Mouse (Mus musculus): Measurements from ENCODE around the gene Klri2. TPM values are rescaled to one million over a fixed set of nuclear protein-coding genes. Genes with fewer than 3 reads are reported as not detected.
"Not testable (repeated sequence)": the region's sequence is repeated elsewhere in the genome, so short reads cannot be mapped to it uniquely, and the experiment has no call there.

Gene Klri2
- polyA plus RNA-seq, 1 experiment from 2014 or later = not detected

DNA sequence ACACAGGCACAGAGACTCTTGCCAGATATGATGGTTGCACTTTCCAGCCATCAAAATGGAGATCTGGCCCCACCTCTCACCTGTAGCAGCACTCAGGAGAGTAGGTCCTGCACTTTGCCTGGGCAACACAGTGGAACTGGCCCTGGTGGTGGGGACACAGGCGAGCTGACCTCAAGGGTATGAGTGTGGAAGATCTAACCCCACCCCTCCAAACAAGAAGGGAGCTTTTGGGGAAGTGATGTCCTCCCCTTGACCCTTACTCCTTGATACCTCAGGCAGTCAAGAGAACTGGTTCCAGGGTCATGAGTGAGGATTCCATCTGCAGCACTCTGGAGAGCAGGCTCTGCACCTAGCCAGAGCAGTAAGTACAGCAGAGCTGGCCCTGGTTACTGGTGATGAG is 18.9 kb downstream of the Klri2 start:
- H3K27me3 ChIP-seq (ENCODE audit: insufficient read depth, low read length) = no peaks in the 10 kb centered on the region
- no peak for DNase-seq
- H3K9ac ChIP-seq = no peak overlapping the region
- no peak for ATAC-seq (ENCODE audit: insufficient read depth)
- H3K4me1 ChIP-seq (ENCODE audit: insufficient read depth) = no peaks in the 10 kb centered on the region
- H3K4me3 ChIP-seq (ENCODE audit: low read depth, low read length) = no peak overlapping the region
- TF ChIP-seq CTCF (IDR thresholded peaks at IDR 0.05; ENCODE audit: low read depth) = no peak
- H3K9me3 ChIP-seq (ENCODE audit: low read depth, low read length) = no peaks in the 10 kb centered on the region
- no peaks in the 10 kb centered on the region for H3K36me3 ChIP-seq (ENCODE audit: insufficient read depth)
- H3K4me2 ChIP-seq = no peak overlapping the region
- no peak overlapping the region for H3K27ac ChIP-seq (ENCODE audit: low read depth)
- WGBS = 45% methylated on average over 1 of the region's 1 CpGs

DNA sequence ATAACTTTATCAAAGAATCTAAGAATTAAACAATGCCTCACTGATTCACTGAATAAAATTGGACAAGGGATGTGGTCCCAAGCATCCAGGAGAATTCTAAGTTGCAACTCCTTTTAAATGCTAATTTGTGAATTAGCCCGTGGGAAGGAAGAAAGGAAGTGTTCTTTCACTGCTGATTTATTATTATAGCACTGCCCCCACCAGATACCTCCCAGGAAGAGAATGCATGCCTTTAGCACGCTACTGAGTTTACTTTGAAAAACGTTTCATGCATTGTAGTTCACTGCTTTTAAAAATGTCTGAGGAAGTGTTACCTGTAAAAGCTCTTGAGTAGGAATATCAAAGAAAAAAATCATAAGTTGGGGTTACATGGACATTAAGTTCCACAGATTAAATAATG is 19.8 kb downstream of the Klri2 start:
- 24% methylated on average over 3 of the region's 3 CpGs for WGBS
- no peaks in the 10 kb centered on the region for H3K4me1 ChIP-seq (ENCODE audit: insufficient read depth)
- H3K27me3 ChIP-seq (ENCODE audit: insufficient read depth, low read length) = no peaks in the 10 kb centered on the region
- no peak for TF ChIP-seq CTCF (IDR thresholded peaks at IDR 0.05; ENCODE audit: low read depth)
- DNase-seq (no peak), ATAC-seq (ENCODE audit: insufficient read depth) (no peak)
- no peaks in the 10 kb centered on the region for H3K9me3 ChIP-seq (ENCODE audit: low read depth, low read length)
- no peaks in the 10 kb centered on the region for H3K36me3 ChIP-seq (ENCODE audit: insufficient read depth)
- H3K9ac ChIP-seq = no peak overlapping the region
- no peak overlapping the region for H3K27ac ChIP-seq (ENCODE audit: low read depth)
- H3K4me2 ChIP-seq = no peak overlapping the region
- no peak overlapping the region for H3K4me3 ChIP-seq (ENCODE audit: low read depth, low read length)

DNA sequence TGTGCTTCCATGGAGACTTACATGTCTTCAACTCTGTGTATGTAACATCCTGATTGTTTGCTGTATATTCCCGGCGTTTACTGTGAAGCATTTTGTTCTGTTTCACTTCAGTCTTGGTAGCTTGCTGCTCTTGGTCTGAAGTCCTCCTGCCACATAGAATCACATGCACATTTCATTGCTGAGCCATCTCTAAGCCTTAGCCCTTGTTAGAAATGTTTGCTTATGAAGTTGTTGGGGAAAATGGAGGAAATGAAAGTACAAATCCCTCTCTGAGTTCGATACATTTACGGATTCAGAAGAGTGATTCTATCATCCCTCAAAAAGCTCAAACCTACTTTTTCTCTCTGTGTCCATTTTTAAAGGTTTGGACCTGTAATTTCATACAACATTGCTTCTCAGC is 23.3 kb downstream of the Klri2 start, which contains the start of gene Klri1:
Gene Klri1 (minus strand): TSS at position 101 of the 400 bp plus-strand sequence.
- DNase-seq (no peak), ATAC-seq (ENCODE audit: insufficient read depth) (no peak)
- no peak for TF ChIP-seq CTCF (IDR thresholded peaks at IDR 0.05; ENCODE audit: low read depth)
- H3K4me1 ChIP-seq (ENCODE audit: insufficient read depth) = no peaks in the 10 kb centered on the region
- H3K27me3 ChIP-seq (ENCODE audit: insufficient read depth, low read length) = no peaks in the 10 kb centered on the region
- H3K27ac ChIP-seq (ENCODE audit: low read depth) = no peak within 1 kb of the TSS
- no peak within 1 kb of the TSS for H3K4me2 ChIP-seq
- no peak within 1 kb of the TSS for H3K9ac ChIP-seq
- H3K4me3 ChIP-seq (ENCODE audit: low read depth, low read length) = no peak within 1 kb of the TSS
- WGBS = 88% methylated on average over 4 of the region's 4 CpGs
- H3K36me3 ChIP-seq (ENCODE audit: insufficient read depth) = no peaks in the 10 kb centered on the region
- no peaks in the 10 kb centered on the region for H3K9me3 ChIP-seq (ENCODE audit: low read depth, low read length)

DNA sequence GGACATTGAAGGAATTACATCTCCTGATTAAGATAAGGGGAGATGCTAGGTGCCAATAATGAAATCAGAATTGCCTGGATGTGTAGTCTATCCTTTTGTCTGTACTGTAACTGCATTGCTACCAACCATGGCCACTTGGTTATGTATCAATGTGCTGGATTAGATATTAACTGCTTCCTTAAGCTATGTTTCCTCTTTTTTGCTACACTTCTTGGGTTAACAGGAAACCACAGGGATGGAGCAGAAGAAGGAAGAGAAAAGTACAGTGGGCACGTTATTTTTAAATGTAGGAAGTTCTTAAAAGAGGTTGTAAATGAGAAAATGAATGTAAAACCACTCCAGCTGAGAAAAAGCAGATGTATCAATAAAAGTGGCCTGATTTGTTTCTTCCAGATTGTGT is 26.7 kb downstream of the Klri2 start:
- DNase-seq (no peak), ATAC-seq (ENCODE audit: insufficient read depth) (no peak)
- H3K9me3 ChIP-seq (ENCODE audit: low read depth, low read length) = no peaks in the 10 kb centered on the region
- H3K4me2 ChIP-seq = no peak overlapping the region
- TF ChIP-seq CTCF (IDR thresholded peaks at IDR 0.05; ENCODE audit: low read depth) = no peak
- H3K27me3 ChIP-seq (ENCODE audit: insufficient read depth, low read length) = no peaks in the 10 kb centered on the region
- H3K4me3 ChIP-seq (ENCODE audit: low read depth, low read length) = no peak overlapping the region
- H3K4me1 ChIP-seq (ENCODE audit: insufficient read depth) = no peaks in the 10 kb centered on the region
- H3K9ac ChIP-seq = no peak overlapping the region
- WGBS = 26% methylated on average over 1 of the region's 1 CpGs
- no peak overlapping the region for H3K27ac ChIP-seq (ENCODE audit: low read depth)
- H3K36me3 ChIP-seq (ENCODE audit: insufficient read depth) = no peaks in the 10 kb centered on the region

DNA sequence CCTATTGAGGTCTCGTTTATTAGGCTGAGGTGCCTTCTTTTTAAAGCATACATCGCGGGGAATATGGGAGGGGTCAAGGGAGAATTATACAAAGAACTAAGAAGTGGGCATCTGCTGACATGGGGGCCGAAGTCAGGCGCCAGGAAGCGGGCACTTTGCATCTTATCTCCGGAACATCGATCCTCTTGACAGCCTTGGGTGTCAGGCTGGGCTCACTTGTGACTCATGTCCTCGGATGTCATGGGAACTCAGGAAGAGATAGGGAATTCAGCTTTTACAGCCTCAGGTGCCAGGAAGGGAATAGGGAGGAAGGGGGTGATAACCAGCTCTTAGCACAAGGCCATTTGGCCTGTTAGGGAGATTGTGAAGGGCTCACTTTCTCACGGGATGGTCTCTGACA is 48.8 kb downstream of the Klri2 start:
- H3K4me1 ChIP-seq (ENCODE audit: insufficient read depth); DNase-seq; H3K36me3 ChIP-seq (ENCODE audit: insufficient read depth); H3K27me3 ChIP-seq (ENCODE audit: insufficient read depth, low read length); H3K27ac ChIP-seq (ENCODE audit: low read depth); ATAC-seq (ENCODE audit: insufficient read depth); H3K4me2 ChIP-seq; H3K4me3 ChIP-seq (ENCODE audit: low read depth, low read length); H3K9ac ChIP-seq; H3K9me3 ChIP-seq (ENCODE audit: low read depth, low read length): not testable (repeated sequence)
- 66% methylated on average over 10 of the region's 10 CpGs for WGBS

DNA sequence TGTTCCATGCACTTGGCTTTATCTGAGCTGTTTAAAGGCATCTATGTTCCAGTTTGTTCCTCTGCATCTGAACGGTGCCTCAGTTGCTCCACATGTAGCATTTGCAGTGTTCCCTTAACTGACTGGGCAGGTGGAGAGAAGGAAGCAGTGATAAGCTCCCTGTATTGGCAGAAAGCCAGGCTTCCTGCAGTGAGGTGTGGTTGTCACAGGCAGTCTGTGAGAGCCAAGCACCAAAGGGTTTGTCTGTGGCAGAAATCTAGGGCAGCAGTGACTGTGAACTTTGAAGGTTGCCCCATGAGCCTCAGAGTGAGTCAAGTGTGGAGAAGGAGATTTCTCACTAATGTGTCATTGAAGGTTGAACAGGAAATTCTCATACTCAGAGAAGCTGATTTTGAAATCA is 59.9 kb downstream of the Klri2 start:
- Histone ChIP-seq H3K4me3 (ENCODE audit: low read depth, low read length) (no peak overlapping the region), H3K4me1 (ENCODE audit: insufficient read depth) (no peaks in the 10 kb centered on the region), H3K9ac (no peak overlapping the region), H3K9me3 (ENCODE audit: low read depth, low read length) (no peaks in the 10 kb centered on the region), H3K27me3 (ENCODE audit: insufficient read depth, low read length) (no peaks in the 10 kb centered on the region), H3K4me2 (no peak overlapping the region), H3K36me3 (ENCODE audit: insufficient read depth) (no peaks in the 10 kb centered on the region), H3K27ac (ENCODE audit: low read depth) (no peak overlapping the region)
- ATAC-seq (ENCODE audit: insufficient read depth) (no peak), DNase-seq (peak; percentile 3)
- TF ChIP-seq CTCF (IDR thresholded peaks at IDR 0.05; ENCODE audit: low read depth) = no peak
- WGBS = 56% methylated on average over 1 of the region's 1 CpGs

Small RNA genes lying within 50 kb of the gene (microRNA-seq; reads per million reads assigned to microRNA genes)
- gene Mir680-1 (ENCODE audit: borderline number of aligned reads) = not detected

Other genes starting within 250 kb of the Klri2 start
- 0.18 and 0.21 TPM in 2 replicates for gene Olr1, start 233.3 kb downstream of the Klri2 start, polyA plus RNA-seq (2014; fragmentation: Nextera tagmentation; extraction: Ambion mirVana)
- 0.47 and 0.55 TPM in 2 replicates for gene Tmem52b, start 227.9 kb downstream of the Klri2 start, polyA plus RNA-seq (2014; fragmentation: Nextera tagmentation; extraction: Ambion mirVana)
- 12.4 and 12.5 TPM in 2 replicates for gene Gabarapl1, start 207.3 kb downstream of the Klri2 start, polyA plus RNA-seq (2014; fragmentation: Nextera tagmentation; extraction: Ambion mirVana)
- not detected in 2 replicates for gene Klre1, start 162.6 kb downstream of the Klri2 start, polyA plus RNA-seq (2014; fragmentation: Nextera tagmentation; extraction: Ambion mirVana)
- not detected in 2 replicates for gene Klrd1, start 148.7 kb downstream of the Klri2 start, polyA plus RNA-seq (2014; fragmentation: Nextera tagmentation; extraction: Ambion mirVana)
- 0.15 TPM in 1 of 2 replicates, not detected in the other for gene Klrk1, start 116.6 kb downstream of the Klri2 start, polyA plus RNA-seq (2014; fragmentation: Nextera tagmentation; extraction: Ambion mirVana)
- not detected in 2 replicates for gene Klrc3, start 97.1 kb downstream of the Klri2 start, polyA plus RNA-seq (2014; fragmentation: Nextera tagmentation; extraction: Ambion mirVana)
- gene Klrc2, start 79.8 kb downstream of the Klri2 start, polyA plus RNA-seq (2014; fragmentation: Nextera tagmentation; extraction: Ambion mirVana) = not detected in 2 replicates
- 0.12 TPM in 1 of 2 replicates, not detected in the other for gene Klrc1, start 61.5 kb downstream of the Klri2 start, polyA plus RNA-seq (2014; fragmentation: Nextera tagmentation; extraction: Ambion mirVana)
- gene Klri1, start 23.4 kb downstream of the Klri2 start, polyA plus RNA-seq (2014; fragmentation: Nextera tagmentation; extraction: Ambion mirVana) = not detected in 2 replicates
- gene Gm156, start 43.8 kb upstream of the Klri2 start, polyA plus RNA-seq (2014; fragmentation: Nextera tagmentation; extraction: Ambion mirVana) = not detected in 2 replicates
- not detected in 2 replicates for gene Gm17631, start 122.2 kb upstream of the Klri2 start, polyA plus RNA-seq (2014; fragmentation: Nextera tagmentation; extraction: Ambion mirVana)
- not detected in 2 replicates for gene Klra17, start 136.2 kb upstream of the Klri2 start, polyA plus RNA-seq (2014; fragmentation: Nextera tagmentation; extraction: Ambion mirVana)
- gene Klra5, start 177.2 kb upstream of the Klri2 start, polyA plus RNA-seq (2014; fragmentation: Nextera tagmentation; extraction: Ambion mirVana) = not detected in 2 replicates

Data from lung, embryonic 14.5 days (tissue).